Mouse (Mus musculus): ENCODE results near the gene Manba.

- TF ChIP-seq CTCF (IDR thresholded peaks at IDR 0.05; ENCODE audit: borderline replicate concordance, insufficient read depth, low read length), result no peak
- TF ChIP-seq POLR2A (IDR thresholded peaks at IDR 0.05; ENCODE audit: low read depth, low read length), result no peak
These were observed 17.7 kb downstream of the Manba start for GRCm38 (mm10) chr3:135503160-135503559.
